Mouse (Mus musculus): ENCODE data around the gene Ugt8a. TPM values are rescaled to one million over a fixed set of nuclear protein-coding genes. Genes with fewer than 3 reads are reported as not detected.

Ugt8a gene
- polyA plus RNA-seq, 1 experiment from 2014 or later: 0.21 TPM

DNA sequence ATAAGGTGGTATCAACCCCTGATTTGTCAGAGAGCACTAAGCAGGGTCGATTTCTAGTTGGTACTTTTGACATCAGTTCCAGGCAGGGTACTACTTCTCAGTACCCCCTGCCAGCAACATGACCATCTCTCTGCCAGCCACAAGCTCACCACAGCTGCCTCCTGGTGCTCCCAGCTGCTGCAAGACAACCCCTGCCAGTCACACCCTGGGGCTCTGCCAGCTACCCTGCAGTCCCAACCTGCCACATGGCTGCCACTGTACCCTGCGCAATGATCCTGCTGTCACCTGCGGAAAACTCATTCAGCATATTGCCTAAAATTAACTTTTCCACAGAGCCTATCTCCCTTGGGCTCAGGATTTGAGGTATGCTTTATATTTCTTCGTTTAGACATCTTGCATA, 111.2 kb downstream of the Ugt8a start:
- WGBS (ENCODE audit: insufficient replicate concordance): 81% methylated on average over 4 of the region's 4 CpGs
- no peaks in the 10 kb centered on the region for H3K27me3 ChIP-seq (ENCODE audit: control insufficient read depth, insufficient read depth, low read length)
- no peaks in the 10 kb centered on the region for H3K36me3 ChIP-seq (ENCODE audit: control insufficient read depth, insufficient read depth, low read length)
- no peak overlapping the region for H3K9ac ChIP-seq (ENCODE audit: low read depth, low read length)
- H3K4me3 ChIP-seq (ENCODE audit: low read depth, low read length): no peak overlapping the region
- H3K27ac ChIP-seq (ENCODE audit: low read depth, low read length): no peak overlapping the region
- no peaks in the 10 kb centered on the region for H3K9me3 ChIP-seq (replicated peaks; ENCODE audit: control insufficient read depth, low read length)
- no peaks in the 10 kb centered on the region for H3K4me1 ChIP-seq (ENCODE audit: control insufficient read depth, insufficient read depth, low read length)
- H3K4me2 ChIP-seq: no peak overlapping the region
- no peak for ATAC-seq (replicated peaks; ENCODE audit: insufficient number of reproducible peaks, low FRiP score, low TSS enrichment)

DNA sequence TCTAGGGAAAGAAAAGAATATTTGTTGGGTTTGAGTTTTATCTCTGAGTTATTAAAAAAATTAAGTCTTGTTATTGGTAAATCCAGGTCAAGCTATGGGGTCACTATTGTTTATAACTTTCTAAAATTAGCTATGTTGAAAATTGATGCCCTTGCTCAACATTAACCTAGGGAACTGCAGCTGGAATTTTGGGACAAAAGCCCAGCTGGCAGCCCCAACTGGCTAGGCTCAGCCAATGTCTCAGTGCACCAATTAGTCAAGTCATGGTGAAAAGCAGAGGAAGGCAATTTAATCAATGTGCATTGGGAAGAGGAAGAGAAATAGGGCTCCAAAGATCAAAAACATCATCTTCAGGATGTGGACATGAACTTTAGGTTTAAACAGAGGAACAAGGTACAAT, 118.7 kb downstream of the Ugt8a start:
- Histone ChIP-seq H3K4me2 (no peak overlapping the region), H3K4me1 (ENCODE audit: control insufficient read depth, insufficient read depth, low read length) (no peaks in the 10 kb centered on the region), H3K9me3 (replicated peaks; ENCODE audit: control insufficient read depth, low read length) (no peaks in the 10 kb centered on the region), H3K27ac (ENCODE audit: low read depth, low read length) (no peak overlapping the region), H3K9ac (ENCODE audit: low read depth, low read length) (no peak overlapping the region), H3K27me3 (ENCODE audit: control insufficient read depth, insufficient read depth, low read length) (no peaks in the 10 kb centered on the region), H3K4me3 (ENCODE audit: low read depth, low read length) (no peak overlapping the region), H3K36me3 (ENCODE audit: control insufficient read depth, insufficient read depth, low read length) (no peaks in the 10 kb centered on the region)
- ATAC-seq (replicated peaks; ENCODE audit: insufficient number of reproducible peaks, low FRiP score, low TSS enrichment): no peak
